Mouse (Mus musculus): Measurements from ENCODE around the gene Gk. TPM values are rescaled to one million over a fixed set of nuclear protein-coding genes. Genes with fewer than 3 reads are reported as not detected.

The Gk gene
- 5.1 and 5.4 TPM in 2 replicates for polyA plus RNA-seq (2015; fragmentation: Nextera tagmentation; extraction: Ambion mirVana)

GRCm38 (mm10) chrX:85776544-85777087 is at the start of gene Gk:
Gene Gk (minus strand): TSS chrX:85776819.

Other genes starting within 250 kb of the Gk start
- 7.9 and 8.6 TPM in 2 replicates for gene Tab3, start 202.8 kb downstream of the Gk start, polyA plus RNA-seq (2015; fragmentation: Nextera tagmentation; extraction: Ambion mirVana)
- 1.7 TPM in 2 replicates for gene 5430427O19Rik, start 93.5 kb upstream of the Gk start, polyA plus RNA-seq (2015; fragmentation: Nextera tagmentation; extraction: Ambion mirVana)

Measured in spleen, postnatal 0 days (tissue).